Mouse (Mus musculus): Measurements from ENCODE around the gene 2310011J03Rik. TPM values are rescaled to one million over a fixed set of nuclear protein-coding genes. Genes with fewer than 3 reads are reported as not detected.

The 2310011J03Rik gene
- total and polyA plus RNA-seq, 3 experiments: 34.6 to 46.8 (median 37.5) TPM

GRCm38 (mm10) chr10:80365736-80366135 is 45.4 kb upstream of the 2310011J03Rik start:
- dilution Hi-C loops (cut with MboI; ENCODE audit: extremely low pct_ligation_motif_present, extremely low pct_unique_long_range_greater_than_20kb, low sequenced_read_pairs): no loop called here
- Histone ChIP-seq H3K9ac (ENCODE audit: insufficient read depth, low read depth) (no peak overlapping the region), H3K27me3 (replicated peaks) (peaks cover 67% of the 10 kb centered on the region), H3K27ac (ENCODE audit: insufficient read depth, low read depth) (no peak overlapping the region), H3K79me2 (replicated peaks; ENCODE audit: control insufficient read depth, extremely low read depth, insufficient read depth, poor library complexity, severe bottlenecking) (no peaks in the 10 kb centered on the region), H3K4me2 (ENCODE audit: insufficient read depth, low read depth, poor library complexity, severe bottlenecking) (no peak overlapping the region), H3K36me3 (replicated peaks in 1 of 2; ENCODE audit: control insufficient read depth in 1 of 2, insufficient read depth in 1 of 2, low read length in 1 of 2) (no peaks in the 10 kb centered on the region), H3K4me3 (replicated peaks in 1 of 3; ENCODE audit: low read depth in 2 of 3, low read length in 2 of 3, poor library complexity in 1 of 3) (no peak overlapping the region), H3K9me3 (replicated peaks; ENCODE audit: low read length) (peaks cover 22% of the 10 kb centered on the region), H3K4me1 (ENCODE audit: control insufficient read depth in 1 of 2, insufficient read depth in 2 of 2) (no peaks in the 10 kb centered on the region)
- no peak for DNase-seq (ENCODE audit: extremely low read depth)
- in situ Hi-C loops (cut with MboI; ENCODE audit: low pct_ligation_motif_present, low pct_unique_long_range_greater_than_20kb, low sequenced_read_pairs): no loop called here
- no peak for TF ChIP-seq RCOR1 (conservative IDR thresholded peaks at IDR 0.05; ENCODE audit: low read depth, low read length)
- TF ChIP-seq SIN3A (IDR thresholded peaks at IDR 0.05; ENCODE audit: low read length): no peak
- TF ChIP-seq ZNF384 (IDR thresholded peaks at IDR 0.05; ENCODE audit: low read depth, low read length): no peak
- no peak for TF ChIP-seq NRF1 (IDR thresholded peaks at IDR 0.05; ENCODE audit: low read depth, low read length)
- no peak for TF ChIP-seq POLR2A (IDR thresholded peaks at IDR 0.05; ENCODE audit: low read depth, low read length)
- no peak for TF ChIP-seq JUN (IDR thresholded peaks at IDR 0.05; ENCODE audit: insufficient read depth, low read depth, low read length)

GRCm38 (mm10) chr10:80363734-80364133 is 43.4 kb upstream of the 2310011J03Rik start:
- Histone ChIP-seq H3K9me3 (replicated peaks; ENCODE audit: low read length) (peaks cover 22% of the 10 kb centered on the region), H3K4me2 (ENCODE audit: insufficient read depth, low read depth, poor library complexity, severe bottlenecking) (no peak overlapping the region), H3K36me3 (replicated peaks in 1 of 2; ENCODE audit: control insufficient read depth in 1 of 2, insufficient read depth in 1 of 2, low read length in 1 of 2) (no peaks in the 10 kb centered on the region), H3K79me2 (replicated peaks; ENCODE audit: control insufficient read depth, extremely low read depth, insufficient read depth, poor library complexity, severe bottlenecking) (no peaks in the 10 kb centered on the region), H3K9ac (ENCODE audit: insufficient read depth, low read depth) (no peak overlapping the region), H3K27ac (ENCODE audit: insufficient read depth, low read depth) (no peak overlapping the region), H3K4me1 (ENCODE audit: control insufficient read depth in 1 of 2, insufficient read depth in 2 of 2) (no peaks in the 10 kb centered on the region), H3K4me3 (replicated peaks in 1 of 3; ENCODE audit: low read depth in 2 of 3, low read length in 2 of 3, poor library complexity in 1 of 3) (no peak overlapping the region), H3K27me3 (replicated peaks) (peaks cover 79% of the 10 kb centered on the region)
- in situ Hi-C loops (cut with MboI; ENCODE audit: low pct_ligation_motif_present, low pct_unique_long_range_greater_than_20kb, low sequenced_read_pairs) (no loop called here), dilution Hi-C loops (cut with MboI; ENCODE audit: extremely low pct_ligation_motif_present, extremely low pct_unique_long_range_greater_than_20kb, low sequenced_read_pairs) (no loop called here)
- TF ChIP-seq TBP (conservative IDR thresholded peaks at IDR 0.05; ENCODE audit: low read depth, low read length) (no peak), E2F4 (IDR thresholded peaks at IDR 0.05; ENCODE audit: insufficient replicate concordance, low read depth, low read length) (no peak), JUN (IDR thresholded peaks at IDR 0.05; ENCODE audit: insufficient read depth, low read depth, low read length) (no peak), RCOR1 (conservative IDR thresholded peaks at IDR 0.05; ENCODE audit: low read depth, low read length) (no peak), POLR2A (IDR thresholded peaks at IDR 0.05; ENCODE audit: low read depth, low read length) (no peak), GABPA (IDR thresholded peaks at IDR 0.05; ENCODE audit: insufficient replicate concordance, low read depth, low read length) (no peak), ZC3H11A (IDR thresholded peaks at IDR 0.05; ENCODE audit: low read depth, low read length) (no peak), POLR2AphosphoS2 (IDR thresholded peaks at IDR 0.05; ENCODE audit: low read depth, low read length) (no peak), CHD2 (IDR thresholded peaks at IDR 0.05; ENCODE audit: low read length) (no peak), KAT2A (IDR thresholded peaks at IDR 0.05; ENCODE audit: insufficient replicate concordance, low read length) (no peak), CTCF (conservative IDR thresholded peaks at IDR 0.05 in 1 of 2, IDR thresholded peaks at IDR 0.05 in 1 of 2; ENCODE audit: low read depth in 2 of 2, low read length in 2 of 2) (no peak), ZMIZ1 (IDR thresholded peaks at IDR 0.05; ENCODE audit: low read depth, low read length) (no peak), SMC3 (IDR thresholded peaks at IDR 0.05; ENCODE audit: low read depth, low read length) (no peak), BHLHE40 (IDR thresholded peaks at IDR 0.05; ENCODE audit: low read depth, low read length) (no peak), MAZ (IDR thresholded peaks at IDR 0.05; ENCODE audit: low read depth, low read length) (no peak), MYC (IDR thresholded peaks at IDR 0.05; ENCODE audit: low read depth, low read length) (no peak), ELF1 (IDR thresholded peaks at IDR 0.05; ENCODE audit: low read depth, low read length) (no peak), RAD21 (IDR thresholded peaks at IDR 0.05; ENCODE audit: low read depth, low read length) (no peak), USF1 (IDR thresholded peaks at IDR 0.05; ENCODE audit: low read depth, low read length) (no peak)
- no peak for DNase-seq (ENCODE audit: extremely low read depth)

Measured in CH12.LX (cell line).